Mouse (Mus musculus) liver, adult 2 months (tissue): ENCODE data around the gene Fgfr2. TPM values are rescaled to one million over a fixed set of nuclear protein-coding genes. Genes with fewer than 3 reads are reported as not detected.

Experiments
- DNase-seq: peaks from one replicate; pipeline ENCODE4 v3.0.0-alpha.2; 2011; ENCODE audit warnings: low read depth, low spot score; ENCODE audit errors: extremely low read depth
- H3K27ac ChIP-seq: fragments of 200-500 bp; replicated peaks from 2 replicates; pipeline ENCODE4 v1.5.1; 2012; ENCODE audit warnings: low read depth, mild to moderate bottlenecking, control low read depth, inconsistent platforms, low read length; ENCODE audit not compliant: insufficient read depth
- H3K27me3 ChIP-seq: fragments of 200-500 bp; 2 replicates; pipeline ENCODE4 v1.6.1; 2012; ENCODE audit warnings: mild to moderate bottlenecking, moderate library complexity, low read length, inconsistent platforms; ENCODE audit not compliant: control insufficient read depth, insufficient read depth
- H3K36me3 ChIP-seq: fragments of 200-500 bp; 2 replicates; pipeline ENCODE4 v1.6.1; 2012; ENCODE audit warnings: low read length, inconsistent platforms; ENCODE audit not compliant: control insufficient read depth, insufficient read depth
- H3K4me1 ChIP-seq: fragments of 200-500 bp; 2 replicates; pipeline ENCODE4 v1.6.1; 2011; ENCODE audit warnings: low read length; ENCODE audit not compliant: control insufficient read depth, insufficient read depth
- H3K4me3 ChIP-seq: fragments of 200-500 bp; 2 replicates; pipeline ENCODE4 v1.5.1; 2011; ENCODE audit warnings: low read depth, mild to moderate bottlenecking, control low read depth, low read length, moderate library complexity; ENCODE audit not compliant: insufficient read depth
- H3K79me2 ChIP-seq: fragments of 200-500 bp; 2 replicates; pipeline ENCODE4 v1.6.1; 2012; ENCODE audit warnings: inconsistent platforms, mild to moderate bottlenecking, low read length, moderate library complexity; ENCODE audit not compliant: control insufficient read depth, insufficient read depth
- H3K9ac ChIP-seq: fragments of 200-500 bp; 2 replicates; pipeline ENCODE4 v1.6.1; 2012; ENCODE audit warnings: low read depth, mild to moderate bottlenecking, control low read depth, inconsistent platforms, low read length
- CTCF ChIP-seq: fragments of 200-500 bp; IDR thresholded peaks from 2 replicates; pipeline ENCODE4 v1.5.1; 2011; ENCODE audit warnings: low read depth, low read length, control low read depth
- POLR2A ChIP-seq: fragments of 200-500 bp; IDR thresholded peaks from 2 replicates; pipeline ENCODE4 v1.6.1; 2011; ENCODE audit warnings: low read length, control low read depth; ENCODE audit not compliant: insufficient read depth; ENCODE audit errors: extremely low read depth
- WGBS: fragments of 180-500 bp; shearing (Covaris S2); methylation state at CpG from one replicate; pipeline ENCODE4 v1.1.7; 2018; 5-methylcytosine and 5-hydroxymethylcytosine counted together
- polyA plus RNA-seq: library from polyadenylated mRNA; depleted of rRNA; stranded (reverse); fragments of >200 nt; gene quantifications from 2 replicates; pipeline ENCODE4 v1.2.3, GENCODE M21; 2012
- total RNA-seq: library from RNA; depleted of rRNA; stranded (reverse); fragments of >200 nt; gene quantifications from 2 replicates; pipeline ENCODE4 v1.2.3, GENCODE M21; 2014

Gene Fgfr2
- total and polyA plus RNA-seq, 2 experiments: 16.7 to 35.2 TPM

DNA sequence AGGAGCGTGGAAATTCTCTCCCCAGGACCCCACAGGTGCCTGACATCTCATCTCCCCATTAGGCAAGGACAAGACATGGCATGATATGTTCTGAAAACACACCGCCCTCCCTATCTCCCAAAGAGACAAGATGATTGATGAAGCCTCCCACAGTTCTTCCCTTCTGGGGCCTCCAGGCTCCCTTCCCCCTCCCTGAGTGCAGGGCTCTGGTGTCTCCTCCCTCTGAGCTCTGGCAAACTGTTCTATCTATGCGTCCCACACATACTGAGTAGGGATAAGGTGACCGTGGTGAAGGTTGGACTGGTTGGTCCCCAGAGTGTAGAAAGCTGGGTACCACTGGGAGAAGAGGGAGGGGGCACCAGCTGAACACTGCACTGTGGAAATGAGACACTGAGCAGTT is 1024.7 kb downstream of the Fgfr2 start:
- no peak overlapping the region for H3K9ac ChIP-seq
- H3K4me1 ChIP-seq: no peaks in the 10 kb centered on the region
- no peaks in the 10 kb centered on the region for H3K36me3 ChIP-seq
- H3K27me3 ChIP-seq: no peaks in the 10 kb centered on the region
- 62% methylated on average over 4 of the region's 4 CpGs for WGBS
- TF ChIP-seq POLR2A (no peak), CTCF (no peak)
- H3K4me3 ChIP-seq: no peak overlapping the region
- no peaks in the 10 kb centered on the region for H3K79me2 ChIP-seq
- no peak overlapping the region for H3K27ac ChIP-seq
- DNase-seq: no peak

GRCm38 (mm10) chr7:132094666-132095065 is 1028.5 kb downstream of the Fgfr2 start:
- Histone ChIP-seq H3K79me2 (no peaks in the 10 kb centered on the region), H3K4me3 (no peak overlapping the region), H3K27ac (no peak overlapping the region), H3K4me1 (no peaks in the 10 kb centered on the region), H3K27me3 (no peaks in the 10 kb centered on the region), H3K36me3 (no peaks in the 10 kb centered on the region), H3K9ac (no peak overlapping the region)
- no peak for DNase-seq
- TF ChIP-seq POLR2A (no peak), CTCF (no peak)
- 67% methylated on average over 7 of the region's 7 CpGs for WGBS

DNA sequence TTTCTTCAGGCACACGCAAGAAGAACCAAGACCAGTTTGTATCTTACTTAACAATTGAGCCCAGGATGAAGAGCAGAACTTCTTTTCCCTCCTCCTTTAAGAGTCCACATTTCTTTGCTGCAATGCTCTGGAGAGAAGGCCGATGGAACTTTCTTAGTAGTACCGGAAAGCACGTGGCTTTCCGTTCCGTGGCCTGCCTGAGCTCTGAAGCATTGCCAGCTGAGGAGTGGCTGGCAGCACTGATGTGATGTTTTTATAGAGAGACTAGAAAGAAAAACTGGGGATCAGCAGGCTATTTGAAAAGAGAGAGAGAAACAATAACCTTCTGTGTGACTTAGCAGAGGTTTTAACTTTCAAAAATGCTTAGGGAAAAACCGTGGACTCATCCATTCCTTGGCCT is 1031.6 kb downstream of the Fgfr2 start:
- DNase-seq: no peak
- Histone ChIP-seq H3K79me2 (no peaks in the 10 kb centered on the region), H3K36me3 (no peaks in the 10 kb centered on the region), H3K9ac (no peak overlapping the region), H3K4me1 (no peaks in the 10 kb centered on the region), H3K4me3 (no peak overlapping the region), H3K27ac (no peak overlapping the region), H3K27me3 (no peaks in the 10 kb centered on the region)
- TF ChIP-seq POLR2A (no peak), CTCF (no peak)
- 88% methylated on average over 7 of the region's 7 CpGs for WGBS

- Histone ChIP-seq H3K27ac (no peak overlapping the region), H3K79me2 (no peaks in the 10 kb centered on the region), H3K27me3 (no peaks in the 10 kb centered on the region), H3K4me1 (no peaks in the 10 kb centered on the region), H3K4me3 (no peak overlapping the region), H3K36me3 (no peaks in the 10 kb centered on the region), H3K9ac (no peak overlapping the region)
- no peak for DNase-seq
- TF ChIP-seq POLR2A (no peak), CTCF (no peak)
- WGBS: 73% methylated on average over 6 of the region's 6 CpGs
Observed at GRCm38 (mm10) chr7:132088606-132089005, 1034.5 kb downstream of the Fgfr2 start.

DNA sequence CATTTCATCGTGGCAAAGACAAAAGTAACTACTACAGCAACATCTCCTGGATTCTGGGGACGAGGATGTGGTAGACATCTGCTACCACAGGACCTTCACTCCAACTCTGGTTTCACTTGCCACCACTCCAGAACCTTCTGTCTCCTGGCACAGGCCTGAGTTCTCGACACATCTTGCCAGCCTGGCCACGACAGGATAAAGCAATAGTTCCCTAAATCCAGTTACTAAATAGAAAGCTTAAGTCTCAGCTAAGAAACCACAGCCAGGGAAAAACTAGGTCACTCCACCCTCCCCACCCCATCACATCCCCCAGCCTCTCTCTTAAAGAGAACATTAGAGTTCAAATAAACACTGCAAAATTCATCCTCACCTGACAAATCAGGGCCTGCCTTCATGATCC is 1035.0 kb downstream of the Fgfr2 start:
- DNase-seq: no peak
- no peak overlapping the region for H3K4me3 ChIP-seq
- H3K27ac ChIP-seq: no peak overlapping the region
- 55% methylated on average over 4 of the region's 4 CpGs for WGBS
- H3K79me2 ChIP-seq: no peaks in the 10 kb centered on the region
- H3K9ac ChIP-seq: no peak overlapping the region
- no peaks in the 10 kb centered on the region for H3K36me3 ChIP-seq
- no peak for TF ChIP-seq POLR2A
- H3K4me1 ChIP-seq: no peaks in the 10 kb centered on the region
- H3K27me3 ChIP-seq: no peaks in the 10 kb centered on the region

DNA sequence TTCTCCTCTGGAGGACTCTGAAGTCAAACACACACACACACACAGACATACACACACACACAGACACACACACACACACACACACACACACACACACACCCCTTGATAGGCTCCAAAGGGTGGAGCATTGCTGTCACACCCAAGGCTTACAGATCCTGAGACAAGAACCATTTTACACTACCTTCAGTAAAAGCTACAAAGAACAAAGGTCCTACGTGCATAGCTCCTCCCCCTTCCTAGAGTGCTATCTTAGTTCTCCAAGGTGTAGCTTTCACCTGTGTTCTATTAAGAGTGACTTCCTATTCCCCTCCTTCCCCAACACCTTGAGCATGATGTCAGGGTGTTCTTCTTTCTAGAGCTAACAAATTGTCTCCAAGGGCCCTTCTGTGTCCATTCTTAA is 1047.3 kb downstream of the Fgfr2 start:
- H3K9ac ChIP-seq: no peak overlapping the region
- no peaks in the 10 kb centered on the region for H3K79me2 ChIP-seq
- H3K27ac ChIP-seq: no peak overlapping the region
- WGBS: 54% methylated on average over 1 of the region's 1 CpGs
- H3K36me3 ChIP-seq: no peaks in the 10 kb centered on the region
- no peaks in the 10 kb centered on the region for H3K4me1 ChIP-seq
- TF ChIP-seq POLR2A (no peak), CTCF (no peak)
- DNase-seq: no peak
- H3K27me3 ChIP-seq: no peaks in the 10 kb centered on the region
- no peak overlapping the region for H3K4me3 ChIP-seq
